Mouse (Mus musculus) ES-Bruce4 (cell line): Measurements from ENCODE around the gene Pakap.

ENCODE experiments used
- CTCF ChIP-seq: IDR thresholded peaks from one replicate; pipeline ENCODE4 v1.8.1; 2011; ENCODE audit warnings: low read depth, low read length
- EP300 ChIP-seq: IDR thresholded peaks from 2 replicates; pipeline ENCODE4 v1.6.1; 2011; ENCODE audit warnings: low read depth, low read length; ENCODE audit not compliant: insufficient read depth
- POLR2A ChIP-seq: IDR thresholded peaks from one replicate; pipeline ENCODE4 v1.8.1; 2011; ENCODE audit warnings: low read length; ENCODE audit not compliant: insufficient read depth

- TF ChIP-seq CTCF, result no peak
- no peak for TF ChIP-seq EP300
- TF ChIP-seq POLR2A, result no peak
Observed at GRCm38 (mm10) chr4:57804902-57805301, 236.9 kb downstream of the Pakap start.
